Mouse (Mus musculus) embryonic facial prominence, embryonic 14.5 days (tissue): ENCODE results near the gene Rad9b. TPM values are rescaled to one million over a fixed set of nuclear protein-coding genes. Genes with fewer than 3 reads are reported as not detected.
"Not testable (repeated sequence)": the region's sequence is repeated elsewhere in the genome, so short reads cannot be mapped to it uniquely, and the experiment has no call there.

Source experiments
- ATAC-seq: fragments of 200-750 bp; cut with Nextera tagmentation; 2 replicates; pipeline ENCODE4 v1.8.0; 2017; ENCODE audit warnings: low read depth, moderate number of reproducible peaks, moderate TSS enrichment
- DNase-seq: peaks from one replicate; pipeline ENCODE4 v3.0.0-alpha.2; 2015; ENCODE audit warnings: low spot score
- H3K27ac ChIP-seq: fragments of 300-500 bp; sonication (generic); replicated peaks from 2 replicates; pipeline ENCODE4 v1.5.1; 2014; ENCODE audit warnings: low read depth, mild to moderate bottlenecking, low read length, moderate library complexity
- H3K27me3 ChIP-seq: fragments of 300-500 bp; sonication (generic); replicated peaks from 2 replicates; pipeline ENCODE4 v1.6.1; 2014; ENCODE audit warnings: low read length; ENCODE audit not compliant: control insufficient read depth, insufficient read depth
- H3K36me3 ChIP-seq: fragments of 300-500 bp; sonication (generic); 2 replicates; pipeline ENCODE4 v1.6.1; 2014; ENCODE audit warnings: low read length, mixed read lengths; ENCODE audit not compliant: control insufficient read depth, insufficient read depth
- H3K4me1 ChIP-seq: fragments of 300-500 bp; sonication (generic); 2 replicates; pipeline ENCODE4 v1.6.1; 2014; ENCODE audit warnings: antibody characterized with exemption, low read length; ENCODE audit not compliant: control insufficient read depth, insufficient read depth
- H3K4me2 ChIP-seq: fragments of 300-500 bp; sonication (generic); 2 replicates; pipeline ENCODE4 v1.6.1; 2014; ENCODE audit warnings: low read depth, mild to moderate bottlenecking, low read length, moderate library complexity, mixed read lengths
- H3K4me3 ChIP-seq: fragments of 300-500 bp; sonication (generic); 2 replicates; pipeline ENCODE4 v1.5.1; 2014; ENCODE audit warnings: low read depth, mild to moderate bottlenecking, low read length
- H3K9ac ChIP-seq: fragments of 300-500 bp; sonication (generic); 2 replicates; pipeline ENCODE4 v1.6.1; 2014; ENCODE audit warnings: low read depth, mild to moderate bottlenecking, low read length, moderate library complexity, mixed read lengths
- H3K9me3 ChIP-seq: fragments of 300-500 bp; sonication (generic); 2 replicates; pipeline ENCODE4 v1.6.1; 2016; ENCODE audit warnings: low read length; ENCODE audit not compliant: control insufficient read depth
- WGBS: fragments of 180-500 bp; shearing (Covaris S2); extraction: QIAGEN DNeasy Blood & Tissue Kit; methylation state at CpG from one replicate; pipeline ENCODE4 v1.1.7; 2014; 5-methylcytosine and 5-hydroxymethylcytosine counted together
- polyA plus RNA-seq: library from polyadenylated mRNA; unstranded; fragments of >200 nt; fragmentation: Nextera tagmentation; extraction: Ambion mirVana; gene quantifications from 2 replicates; pipeline ENCODE4 v1.2.1, GENCODE M21; 2014

Gene Rad9b
- polyA plus RNA-seq, 1 experiment from 2014 or later, result 8.0 TPM

GRCm38 (mm10) chr5:122320205-122320781, 33.7 kb downstream of the Rad9b start:
- Histone ChIP-seq H3K9me3 (no peaks in the 10 kb centered on the region), H3K4me3 (no peak overlapping the region), H3K9ac (no peak overlapping the region), H3K4me2 (no peak overlapping the region), H3K27me3 (no peaks in the 10 kb centered on the region), H3K36me3 (peaks cover 51% of the 10 kb centered on the region), H3K27ac (peak overlapping the region; percentile 35), H3K4me1 (no peaks in the 10 kb centered on the region)
- ATAC-seq, result peak; percentile 28; the same call in 1 of the 2 replicates
- 55% methylated on average over 12 of the region's 12 CpGs for WGBS
- peak; percentile 18 for DNase-seq

GRCm38 (mm10) chr5:122319474-122320204, 34.4 kb downstream of the Rad9b start:
- Histone ChIP-seq H3K9ac (no peak overlapping the region), H3K4me1 (no peaks in the 10 kb centered on the region; the same call in 1 of the 2 replicates), H3K27me3 (no peaks in the 10 kb centered on the region), H3K4me3 (no peak overlapping the region), H3K36me3 (peaks cover 44% of the 10 kb centered on the region), H3K27ac (peak overlapping the region; percentile 35), H3K9me3 (no peaks in the 10 kb centered on the region), H3K4me2 (no peak overlapping the region)
- 75% methylated on average over 14 of the region's 14 CpGs for WGBS
- DNase-seq, result peak; percentile 36
- peak; percentile 21; the same call in 1 of the 2 replicates for ATAC-seq

- not testable (repeated sequence) for H3K4me1 ChIP-seq, ATAC-seq, H3K4me2 ChIP-seq, H3K27me3 ChIP-seq, H3K27ac ChIP-seq, H3K4me3 ChIP-seq, H3K9me3 ChIP-seq, H3K9ac ChIP-seq
- WGBS, result 66% methylated on average over 3 of the region's 3 CpGs
- H3K36me3 ChIP-seq, result peaks cover 43% of the 10 kb centered on the region
- peak; percentile 10 for DNase-seq
These were observed 35.1 kb downstream of the Rad9b start for GRCm38 (mm10) chr5:122318976-122319375.

- no peaks in the 10 kb centered on the region for H3K27me3 ChIP-seq
- 74% methylated on average over 3 of the region's 3 CpGs for WGBS
- H3K9me3 ChIP-seq, result no peaks in the 10 kb centered on the region
- no peak overlapping the region for H3K4me2 ChIP-seq
- H3K27ac ChIP-seq, result no peak overlapping the region; the same call in 1 of the 2 replicates
- H3K36me3 ChIP-seq, result peaks cover 47% of the 10 kb centered on the region
- no peak overlapping the region for H3K4me3 ChIP-seq
- ATAC-seq (no peak), DNase-seq (no peak)
- H3K4me1 ChIP-seq, result no peaks in the 10 kb centered on the region; the same call in 1 of the 2 replicates
- no peak overlapping the region for H3K9ac ChIP-seq
These were observed 35.9 kb downstream of the Rad9b start for GRCm38 (mm10) chr5:122318100-122318499.

GRCm38 (mm10) chr5:122317329-122318045, 36.5 kb downstream of the Rad9b start:
- Histone ChIP-seq H3K9ac (no peak overlapping the region), H3K4me2 (no peak overlapping the region), H3K9me3 (no peaks in the 10 kb centered on the region), H3K4me3 (no peak overlapping the region), H3K27ac (no peak overlapping the region), H3K36me3 (peaks cover 44% of the 10 kb centered on the region), H3K27me3 (no peaks in the 10 kb centered on the region), H3K4me1 (no peaks in the 10 kb centered on the region; the same call in 1 of the 2 replicates)
- DNase-seq, result no peak
- 70% methylated on average over 11 of the region's 11 CpGs for WGBS
- ATAC-seq, result no peak

GRCm38 (mm10) chr5:122314966-122315667, 38.9 kb downstream of the Rad9b start:
- DNase-seq (peak; percentile 89), ATAC-seq (peak; percentile 89)
- no peaks in the 10 kb centered on the region; the same call in 1 of the 2 replicates for H3K4me1 ChIP-seq
- H3K36me3 ChIP-seq, result peaks cover 41% of the 10 kb centered on the region; the same call in 1 of the 2 replicates
- WGBS, result 49% methylated on average over 20 of the region's 20 CpGs
- H3K9me3 ChIP-seq, result no peaks in the 10 kb centered on the region
- no peak overlapping the region for H3K4me3 ChIP-seq
- H3K4me2 ChIP-seq, result no peak overlapping the region
- 0 out of 2 replicates have a peak overlapping the region, but pooled peaks have one; percentile 16 for H3K9ac ChIP-seq
- peak overlapping the region; percentile 58 for H3K27ac ChIP-seq
- H3K27me3 ChIP-seq, result no peaks in the 10 kb centered on the region

GRCm38 (mm10) chr5:122312942-122313684, 40.9 kb downstream of the Rad9b start:
- Histone ChIP-seq H3K4me3 (no peak overlapping the region), H3K27ac (no peak overlapping the region), H3K27me3 (no peaks in the 10 kb centered on the region), H3K9ac (no peak overlapping the region), H3K36me3 (peaks cover 50% of the 10 kb centered on the region), H3K9me3 (no peaks in the 10 kb centered on the region), H3K4me1 (no peaks in the 10 kb centered on the region; the same call in 1 of the 2 replicates), H3K4me2 (no peak overlapping the region)
- WGBS, result 88% methylated on average over 17 of the region's 17 CpGs
- no peak for DNase-seq
- ATAC-seq, result no peak
